Mouse (Mus musculus) adrenal gland, postnatal 4 days (tissue): ENCODE results near the gene Sash1. TPM values are rescaled to one million over a fixed set of nuclear protein-coding genes. Genes with fewer than 3 reads are reported as not detected.

ENCODE experiments used
- DNase-seq, 2 experiments: peaks; one replicate each; pipeline ENCODE4 v3.0.0; 2021 to 2022; ENCODE audit warnings: low spot score in 2 of 2, mixed read lengths in 2 of 2
- total RNA-seq, 2 experiments: library from RNA; stranded (reverse); gene quantifications; 2 replicates each; pipeline ENCODE4 v1.2.3; 2021

Gene Sash1
- total RNA-seq, 2 experiments from 2014 or later: 71.2 to 74.2 TPM

- DNase-seq: no peak
Observed at GRCm38 (mm10) chr10:8693561-8693960, 192.3 kb downstream of the Sash1 start.

GRCm38 (mm10) chr10:8692531-8692930, 193.3 kb downstream of the Sash1 start:
- no peak for DNase-seq

GRCm38 (mm10) chr10:8686219-8686618, 199.7 kb downstream of the Sash1 start:
- no peak for DNase-seq

GRCm38 (mm10) chr10:8685269-8685668, 200.6 kb downstream of the Sash1 start:
- DNase-seq: no peak

- peak in 1 of 2 experiments; percentile 17 for DNase-seq
Observed at GRCm38 (mm10) chr10:8682900-8683299, 203.0 kb downstream of the Sash1 start.

- DNase-seq: no peak
Observed at GRCm38 (mm10) chr10:8682341-8682740, 203.5 kb downstream of the Sash1 start.

GRCm38 (mm10) chr10:8676722-8677121, 209.1 kb downstream of the Sash1 start:
- DNase-seq: no peak
